Mouse (Mus musculus): ENCODE measurements at regions not wholly inside any gene's neighbourhood (a gene's known extent, or its start where the extent isn't known, plus 50 kb on each side); places are given as distances from the start of the nearest gene placed in this dataset.

DNA sequence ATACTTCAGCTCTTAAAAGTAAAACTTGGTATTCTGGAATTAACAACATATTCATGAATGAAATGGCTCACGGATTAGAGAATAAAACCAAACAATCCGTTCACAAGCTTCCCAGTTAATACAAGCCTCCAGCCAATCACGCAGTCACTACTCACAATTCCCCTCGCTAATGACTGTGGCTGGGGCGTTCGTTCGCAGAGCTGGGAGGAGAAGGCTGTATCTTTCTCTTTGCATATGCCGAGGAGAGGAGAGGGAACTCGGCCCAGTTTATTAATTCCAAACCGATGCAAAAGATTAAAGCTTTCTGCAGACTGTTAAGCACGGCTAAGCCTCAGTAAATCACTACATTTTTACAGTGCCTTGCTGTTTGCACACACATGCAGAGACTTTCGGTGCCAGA, 231.5 kb downstream of the Tmem182 start:
- TF ChIP-seq POLR2A (IDR thresholded peaks at IDR 0.05; ENCODE audit: extremely low read depth, insufficient read depth, low read length), result no peak
- no peak for TF ChIP-seq CTCF (IDR thresholded peaks at IDR 0.05; ENCODE audit: low read depth, low read length)

All from liver, adult 2 months (tissue).